Mouse (Mus musculus) thymus, postnatal 10 days (tissue): ENCODE data around the gene Hadha.

Source experiments
- DNase-seq, 2 experiments: peaks; one replicate each; pipeline ENCODE4 v3.0.0; 2021; ENCODE audit warnings: low spot score in 2 of 2

The Hadha gene

GRCm38 (mm10) chr5:30112533-30113068, 42.4 kb downstream of the Hadha start:
- no peak for DNase-seq

GRCm38 (mm10) chr5:30111771-30112170, 43.2 kb downstream of the Hadha start:
- DNase-seq, result no peak

- no peak for DNase-seq
Observed at GRCm38 (mm10) chr5:30111126-30111525, 43.8 kb downstream of the Hadha start.

GRCm38 (mm10) chr5:30110371-30111060, 44.4 kb downstream of the Hadha start:
- no peak for DNase-seq

- DNase-seq, result no peak
Observed at GRCm38 (mm10) chr5:30109899-30110298, 45.1 kb downstream of the Hadha start.

GRCm38 (mm10) chr5:30108233-30108632, 46.7 kb downstream of the Hadha start:
- DNase-seq, result no peak

- DNase-seq, result no peak
Observed at GRCm38 (mm10) chr5:30107611-30108041, 47.3 kb downstream of the Hadha start.

GRCm38 (mm10) chr5:30107186-30107585, 47.8 kb downstream of the Hadha start:
- DNase-seq, result no peak

GRCm38 (mm10) chr5:30106756-30107155, 48.2 kb downstream of the Hadha start:
- DNase-seq, result no peak

GRCm38 (mm10) chr5:30105668-30106300, 49.2 kb downstream of the Hadha start, which contains the start of gene 3110082J24Rik:
Gene 3110082J24Rik, minus strand, starts transcription at chr5:30106086.
- no peak for DNase-seq

- DNase-seq, result no peak
Observed at GRCm38 (mm10) chr5:30104841-30105667, 49.9 kb downstream of the Hadha start, which contains the start of gene Garem2. Gene Garem2, plus strand, starts transcription at chr5:30105161.

- no peak for DNase-seq
Observed at GRCm38 (mm10) chr5:30104339-30104738, 50.6 kb downstream of the Hadha start.

- no peak for DNase-seq
Observed at GRCm38 (mm10) chr5:30103340-30103739, 51.6 kb downstream of the Hadha start.

GRCm38 (mm10) chr5:30098260-30098659, 56.7 kb downstream of the Hadha start:
- DNase-seq, result no peak

GRCm38 (mm10) chr5:30095731-30096130, 59.2 kb downstream of the Hadha start:
- no peak for DNase-seq

GRCm38 (mm10) chr5:30094399-30094798, 60.6 kb downstream of the Hadha start:
- no peak for DNase-seq

- DNase-seq, result no peak
Observed at GRCm38 (mm10) chr5:30092701-30093100, 62.3 kb downstream of the Hadha start.

- DNase-seq, result peak; percentile 68 to 74
Observed at GRCm38 (mm10) chr5:30072825-30073821, 81.8 kb downstream of the Hadha start, which contains the start of gene Tyms. Gene Tyms, minus strand, starts transcription at chr5:30073617.

- DNase-seq, result no peak
Observed at GRCm38 (mm10) chr5:30072377-30072776, 82.6 kb downstream of the Hadha start.

GRCm38 (mm10) chr5:30071677-30072076, 83.3 kb downstream of the Hadha start:
- no peak for DNase-seq
